Mouse (Mus musculus): ENCODE measurements around the gene Npy4r.
A peak's percentile ranks its signal among the peaks of the same experiment; 100 is the strongest.

Npy4r gene

GRCm38 (mm10) chr14:34120016-34120910, 32.0 kb downstream of the Npy4r start:
- DNase-seq (ENCODE audit: low spot score in 2 of 2): no peak

- DNase-seq (ENCODE audit: low spot score in 2 of 2): no peak
Measured at GRCm38 (mm10) chr14:34119046-34119723, 33.1 kb downstream of the Npy4r start.

GRCm38 (mm10) chr14:34114311-34114710, 38.0 kb downstream of the Npy4r start:
- DNase-seq (ENCODE audit: low spot score in 2 of 2): no peak

- DNase-seq (ENCODE audit: low spot score in 2 of 2): no peak
Measured at GRCm38 (mm10) chr14:34107594-34107993, 44.7 kb downstream of the Npy4r start.

- no peak for DNase-seq (ENCODE audit: low spot score in 2 of 2)
Measured at GRCm38 (mm10) chr14:34106389-34107062, 45.8 kb downstream of the Npy4r start.

GRCm38 (mm10) chr14:34104892-34105291, 47.4 kb downstream of the Npy4r start:
- peak; percentile 11 to 28 for DNase-seq (ENCODE audit: low spot score in 2 of 2)

- no peak for DNase-seq (ENCODE audit: low spot score in 2 of 2)
Measured at GRCm38 (mm10) chr14:34103855-34104254, 48.4 kb downstream of the Npy4r start.

- no peak for DNase-seq (ENCODE audit: low spot score in 2 of 2)
Measured at GRCm38 (mm10) chr14:34102601-34103000, 49.7 kb downstream of the Npy4r start, which contains the start of gene A630023A22Rik. TSS of gene A630023A22Rik (minus strand) at chr14:34102754.

GRCm38 (mm10) chr14:34096161-34096560, 56.1 kb downstream of the Npy4r start:
- no peak for DNase-seq (ENCODE audit: low spot score in 2 of 2)
